Mouse (Mus musculus) mammary gland, adult 2 months (tissue): Measurements from ENCODE around the gene Ptchd4. TPM values are rescaled to one million over a fixed set of nuclear protein-coding genes. Genes with fewer than 3 reads are reported as not detected.

Experiments used
- polyA plus RNA-seq: library from polyadenylated mRNA; depleted of rRNA; stranded (reverse); fragments of >200 nt; gene quantifications from 2 replicates; pipeline ENCODE4 v1.2.3, GENCODE M21; 2012; ENCODE audit warnings: low replicate concordance; rRNA removed

Ptchd4 gene
- polyA plus RNA-seq: 0.50 and 0.82 TPM in 2 replicates

DNA sequence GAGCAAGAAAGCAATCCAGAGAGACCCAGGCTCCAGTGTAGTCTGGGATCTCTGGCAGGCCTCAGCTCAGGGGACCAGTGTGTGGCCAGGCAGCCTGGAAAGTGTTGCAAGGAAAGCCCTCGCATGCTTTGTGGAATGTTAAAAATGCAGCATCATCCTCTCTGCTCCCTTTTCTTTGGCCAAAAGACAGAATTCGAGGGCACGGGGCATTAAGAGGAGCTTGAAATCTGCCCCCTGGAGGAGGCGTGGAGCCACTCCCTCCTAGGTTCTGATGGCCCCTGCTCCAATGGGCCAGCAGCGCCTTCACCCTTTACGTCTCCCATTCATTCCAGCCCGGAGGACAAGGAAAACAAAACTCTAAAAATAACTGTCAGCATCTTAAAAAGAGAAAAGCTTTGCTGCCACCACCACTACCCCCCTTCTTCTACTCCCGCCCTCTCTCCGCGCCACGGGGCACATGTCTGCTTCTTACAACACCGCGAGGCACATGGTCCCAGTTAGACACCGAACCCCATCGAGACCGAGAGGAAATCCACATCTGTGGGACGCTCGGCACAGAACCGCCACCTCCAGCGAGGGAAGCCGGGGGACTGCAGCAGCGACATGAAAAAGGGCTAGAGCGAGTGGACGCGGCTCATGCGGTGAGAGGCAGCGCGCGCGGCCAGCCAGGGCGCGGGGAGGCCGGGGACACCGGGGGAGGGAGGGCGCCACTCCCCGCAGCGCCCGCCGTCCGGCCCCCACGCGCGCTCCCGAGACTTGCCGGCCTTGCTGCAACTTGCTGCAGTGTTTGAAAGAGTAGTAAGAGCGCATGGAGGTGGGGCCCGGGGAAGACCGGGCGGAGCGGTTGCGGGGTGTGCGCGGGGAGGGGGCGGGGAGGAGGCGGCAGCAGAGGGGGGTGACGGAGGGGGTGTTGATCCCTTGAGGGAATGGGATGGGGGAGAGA is at the start of gene Ptchd4:
Gene Ptchd4 (plus strand): TSS at position 279 of the 943 bp plus-strand sequence.

